27 mouse cellular contexts compared by ENCODE assay signal in the genomic region with DNA sequence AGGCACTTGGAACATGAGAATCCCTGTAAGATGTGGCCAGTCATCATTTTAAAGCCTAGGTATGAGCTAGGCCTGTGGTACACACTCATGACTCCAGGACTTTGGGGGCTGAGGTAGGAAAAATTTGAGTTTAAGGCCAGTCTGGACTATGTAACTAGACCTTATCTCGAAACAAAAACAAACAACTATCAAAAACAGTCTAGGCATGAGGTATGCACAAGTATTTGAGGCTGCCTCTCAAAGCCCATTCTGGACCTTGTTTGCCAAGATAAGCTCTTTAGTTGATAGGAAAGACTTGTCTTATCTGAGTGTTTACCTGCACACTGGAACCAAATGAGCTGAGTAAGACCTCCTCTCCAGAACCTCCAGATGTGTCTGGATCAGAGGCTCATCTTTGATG.
DNase-seq lines count a peak whose midpoint lies in the region; ATAC-seq and TF ChIP-seq lines count a peak whose summit lies in the region.
"Had no signal": no experiment of that assay in that cellular context is flagged by ENCODE, and none has a peak within 500 bp of the region (broad histone marks: within the 10 kb centered on the region; RNA-seq: fewer than 3 reads in every experiment).

No protein-coding gene starts in this region.

- no peaks in the 10 kb centered on the region for H3K9me3 ChIP-seq in embryonic facial prominence, embryonic 12.5 days
- no peaks in the 10 kb centered on the region for H3K9me3 ChIP-seq in embryonic facial prominence, embryonic 10.5 days
- no peaks in the 10 kb centered on the region for H3K9me3 ChIP-seq in lung, postnatal 0 days (ENCODE audit: low read length)
- no peaks in the 10 kb centered on the region for H3K9me3 ChIP-seq in G1E (replicated peaks)
- no peaks in the 10 kb centered on the region for H3K9me3 ChIP-seq in embryonic facial prominence, embryonic 14.5 days (ENCODE audit: control insufficient read depth, low read length)
- no peaks in the 10 kb centered on the region for H3K9me3 ChIP-seq in hindbrain, embryonic 16.5 days (ENCODE audit: control insufficient read depth, low read length)
- H3K9me3 ChIP-seq: embryonic facial prominence, embryonic 15.5 days; forebrain, embryonic 10.5 days; forebrain, embryonic 12.5 days had no signal

- no peak for TF ChIP-seq CTCF in lung, postnatal 0 days (IDR thresholded peaks at IDR 0.05)
- TF ChIP-seq CTCF in G1E (IDR thresholded peaks at IDR 0.05; ENCODE audit: low read depth, low read length), result no peak

- DNase-seq in embryonic facial prominence, embryonic 10.5 days (ENCODE audit: low spot score), result no peak
- DNase-seq in lung, postnatal 0 days (ENCODE audit: low spot score), result no peak
- no peak for DNase-seq in lung, postnatal 25 days (ENCODE audit: low spot score)
- no peak for DNase-seq in G1E (ENCODE audit: low spot score)
- DNase-seq in embryonic facial prominence, embryonic 14.5 days (ENCODE audit: low spot score), result no peak
- DNase-seq in retina, embryonic 14.5 days (ENCODE audit: low spot score), result no peak
- DNase-seq: adrenal gland, adult 2 months; adrenal gland, postnatal 10 days; adrenal gland, postnatal 25 days; B cell, adult 2 months; cerebellum, adult 11 months; cerebellum, adult 18-20 months; cerebellum, adult 8-10 months; cerebellum, adult 9-11 months; cerebellum, postnatal 14 days; cerebellum, postnatal 36 days; embryo, embryonic 11 days had no signal

- H3K9ac ChIP-seq in embryonic facial prominence, embryonic 12.5 days, result no peak overlapping the region
- H3K9ac ChIP-seq in lung, postnatal 0 days (replicated peaks; ENCODE audit: low read depth), result no peak overlapping the region
- no peak overlapping the region for H3K9ac ChIP-seq in embryonic facial prominence, embryonic 14.5 days (ENCODE audit: low read depth, low read length)
- no peak overlapping the region for H3K9ac ChIP-seq in hindbrain, embryonic 16.5 days (ENCODE audit: low read depth, low read length)
- H3K9ac ChIP-seq: embryonic facial prominence, embryonic 15.5 days; forebrain, embryonic 12.5 days had no signal

- H3K4me1 ChIP-seq in embryonic facial prominence, embryonic 12.5 days, result no peaks in the 10 kb centered on the region
- H3K4me1 ChIP-seq in embryonic facial prominence, embryonic 10.5 days, result peaks cover 12% of the 10 kb centered on the region
- H3K4me1 ChIP-seq in lung, postnatal 0 days (ENCODE audit: insufficient read depth, low read depth, low read length), result no peaks in the 10 kb centered on the region; the same call in 1 of the 2 replicates
- H3K4me1 ChIP-seq in G1E (ENCODE audit: insufficient read depth, low read depth, low read length), result peaks cover 7% of the 10 kb centered on the region; the same call in 1 of the 2 replicates
- H3K4me1 ChIP-seq in embryonic facial prominence, embryonic 14.5 days (ENCODE audit: control insufficient read depth, insufficient read depth, low read length), result peaks cover 9% of the 10 kb centered on the region
- H3K4me1 ChIP-seq in hindbrain, embryonic 16.5 days (ENCODE audit: control insufficient read depth, insufficient read depth, low read depth, low read length), result no peaks in the 10 kb centered on the region
- H3K4me1 ChIP-seq: forebrain, embryonic 12.5 days had no signal

- H3K36me3 ChIP-seq in embryonic facial prominence, embryonic 12.5 days, result no peaks in the 10 kb centered on the region
- no peaks in the 10 kb centered on the region for H3K36me3 ChIP-seq in embryonic facial prominence, embryonic 10.5 days (replicated peaks)
- no peaks in the 10 kb centered on the region for H3K36me3 ChIP-seq in lung, postnatal 0 days (ENCODE audit: insufficient read depth, low read length)
- no peaks in the 10 kb centered on the region for H3K36me3 ChIP-seq in G1E (replicated peaks)
- no peaks in the 10 kb centered on the region for H3K36me3 ChIP-seq in embryonic facial prominence, embryonic 14.5 days (ENCODE audit: control insufficient read depth, insufficient read depth, low read length)
- no peaks in the 10 kb centered on the region for H3K36me3 ChIP-seq in hindbrain, embryonic 16.5 days (ENCODE audit: control insufficient read depth, insufficient read depth, low read length)
- H3K36me3 ChIP-seq: embryonic facial prominence, embryonic 15.5 days; forebrain, embryonic 10.5 days; forebrain, embryonic 12.5 days had no signal

- H3K4me2 ChIP-seq in embryonic facial prominence, embryonic 12.5 days (replicated peaks), result no peak overlapping the region
- H3K4me2 ChIP-seq in lung, postnatal 0 days (replicated peaks; ENCODE audit: low read depth, low read length), result no peak overlapping the region
- no peak overlapping the region for H3K4me2 ChIP-seq in embryonic facial prominence, embryonic 14.5 days (ENCODE audit: low read depth, low read length)
- H3K4me2 ChIP-seq in hindbrain, embryonic 16.5 days (ENCODE audit: low read length), result no peak overlapping the region
- H3K4me2 ChIP-seq: embryonic facial prominence, embryonic 15.5 days; forebrain, embryonic 12.5 days had no signal

- no peak overlapping the region for H3K4me3 ChIP-seq in embryonic facial prominence, embryonic 12.5 days
- no peak overlapping the region for H3K4me3 ChIP-seq in embryonic facial prominence, embryonic 10.5 days
- H3K4me3 ChIP-seq in lung, postnatal 0 days (ENCODE audit: low read depth, low read length), result no peak overlapping the region
- no peak overlapping the region for H3K4me3 ChIP-seq in G1E (ENCODE audit: low read depth, low read length)
- no peak overlapping the region for H3K4me3 ChIP-seq in embryonic facial prominence, embryonic 14.5 days (ENCODE audit: low read depth, low read length)
- H3K4me3 ChIP-seq in hindbrain, embryonic 16.5 days (ENCODE audit: low read length), result no peak overlapping the region
- H3K4me3 ChIP-seq: embryonic facial prominence, embryonic 15.5 days; erythroblast, embryonic 14.5 days; forebrain, embryonic 10.5 days; forebrain, embryonic 12.5 days had no signal

- no peaks in the 10 kb centered on the region for H3K27me3 ChIP-seq in embryonic facial prominence, embryonic 12.5 days
- H3K27me3 ChIP-seq in embryonic facial prominence, embryonic 10.5 days (replicated peaks; ENCODE audit: low read depth, poor library complexity, severe bottlenecking), result peaks cover 35% of the 10 kb centered on the region; the same call in 1 of the 2 replicates
- no peaks in the 10 kb centered on the region for H3K27me3 ChIP-seq in lung, postnatal 0 days (replicated peaks; ENCODE audit: insufficient read depth, low read length)
- peaks cover 2% of the 10 kb centered on the region; the same call in 1 of the 2 replicates for H3K27me3 ChIP-seq in G1E (ENCODE audit: insufficient read depth, low read length)
- no peaks in the 10 kb centered on the region for H3K27me3 ChIP-seq in embryonic facial prominence, embryonic 14.5 days (replicated peaks; ENCODE audit: control insufficient read depth, insufficient read depth, low read length)
- H3K27me3 ChIP-seq in hindbrain, embryonic 16.5 days (replicated peaks; ENCODE audit: control insufficient read depth, insufficient read depth, low read length), result no peaks in the 10 kb centered on the region
- H3K27me3 ChIP-seq: CH12.LX; embryonic facial prominence, embryonic 15.5 days; forebrain, embryonic 12.5 days had no signal

- ATAC-seq in embryonic facial prominence, embryonic 12.5 days (ENCODE audit: insufficient number of reproducible peaks, insufficient read depth, low FRiP score, low TSS enrichment), result no peak
- peak; percentile 55; the same call in 1 of the 2 replicates for ATAC-seq in lung, postnatal 0 days
- peak; percentile 22 for ATAC-seq in G1E (ENCODE audit: extremely low read depth, insufficient number of reproducible peaks, low FRiP score, poor library complexity, severe bottlenecking)
- no peak for ATAC-seq in embryonic facial prominence, embryonic 14.5 days (ENCODE audit: low read depth)
- ATAC-seq in hindbrain, embryonic 16.5 days, result no peak
- ATAC-seq: CD4-positive, CD25-positive, alpha-beta regulatory T cell, adult 4 months; forebrain, embryonic 14.5 days; forebrain, embryonic 16.5 days had no signal

- 71% methylated on average over 1 of the region's 1 CpGs for WGBS in embryonic facial prominence, embryonic 12.5 days
- WGBS in embryonic facial prominence, embryonic 10.5 days, result 78% methylated on average over 1 of the region's 1 CpGs
- 43% methylated on average over 1 of the region's 1 CpGs for WGBS in lung, postnatal 0 days
- WGBS in embryonic facial prominence, embryonic 14.5 days, result 62% methylated on average over 1 of the region's 1 CpGs
- 73% methylated on average over 1 of the region's 1 CpGs for WGBS in hindbrain, embryonic 16.5 days

- H3K27ac ChIP-seq in embryonic facial prominence, embryonic 12.5 days, result peak overlapping the region; percentile 17; the same call in 1 of the 2 replicates
- no peak overlapping the region for H3K27ac ChIP-seq in embryonic facial prominence, embryonic 10.5 days (replicated peaks)
- H3K27ac ChIP-seq in lung, postnatal 0 days (ENCODE audit: low read length), result no peak overlapping the region
- H3K27ac ChIP-seq in embryonic facial prominence, embryonic 14.5 days (replicated peaks; ENCODE audit: low read depth, low read length), result 0 out of 2 replicates have a peak overlapping the region, but pooled peaks have one; percentile 4
- H3K27ac ChIP-seq in hindbrain, embryonic 16.5 days (ENCODE audit: low read depth, low read length), result no peak overlapping the region
- H3K27ac ChIP-seq: embryonic facial prominence, embryonic 15.5 days; forebrain, embryonic 10.5 days; forebrain, embryonic 12.5 days had no signal

- TF ChIP-seq EP300 in lung, postnatal 0 days (IDR thresholded peaks at IDR 0.05), result peak; percentile 52; the same call in 1 of the 2 replicates

Comparison
In these comparisons a context has a peak if more than half of its experiments do, and no peak if none do; other contexts are left out.
1. H3K27ac ChIP-seq: peak in embryonic facial prominence, embryonic 12.5 days (single experiment) and embryonic facial prominence, embryonic 14.5 days (single experiment); none in embryonic facial prominence, embryonic 10.5 days (single experiment), lung, postnatal 0 days (single experiment) and hindbrain, embryonic 16.5 days (single experiment).
2. ATAC-seq: peak in lung, postnatal 0 days (single experiment) and G1E (single experiment); none in embryonic facial prominence, embryonic 12.5 days (single experiment), embryonic facial prominence, embryonic 14.5 days (single experiment) and hindbrain, embryonic 16.5 days (single experiment).